Mouse (Mus musculus) cerebellum, adult 2 months (tissue): ENCODE results near the gene Shox2.

ENCODE experiments used
- CTCF ChIP-seq: fragments of 200-500 bp; IDR thresholded peaks from 2 replicates; pipeline ENCODE4 v1.5.1; 2011; ENCODE audit warnings: low read depth, mild to moderate bottlenecking, control low read depth, low read length, moderate library complexity, borderline replicate concordance; ENCODE audit not compliant: insufficient read depth
- POLR2A ChIP-seq: fragments of 200-500 bp; IDR thresholded peaks from 2 replicates; pipeline ENCODE4 v1.6.1; 2011; ENCODE audit warnings: low read length, control low read depth, borderline replicate concordance; ENCODE audit not compliant: insufficient read depth

GRCm38 (mm10) chr3:66986287-66986560, 4.7 kb upstream of the Shox2 start:
- no peak for TF ChIP-seq POLR2A
- TF ChIP-seq CTCF = no peak
